Comparison of ENCODE assay signal across 20 mouse cellular contexts in the genomic region with DNA sequence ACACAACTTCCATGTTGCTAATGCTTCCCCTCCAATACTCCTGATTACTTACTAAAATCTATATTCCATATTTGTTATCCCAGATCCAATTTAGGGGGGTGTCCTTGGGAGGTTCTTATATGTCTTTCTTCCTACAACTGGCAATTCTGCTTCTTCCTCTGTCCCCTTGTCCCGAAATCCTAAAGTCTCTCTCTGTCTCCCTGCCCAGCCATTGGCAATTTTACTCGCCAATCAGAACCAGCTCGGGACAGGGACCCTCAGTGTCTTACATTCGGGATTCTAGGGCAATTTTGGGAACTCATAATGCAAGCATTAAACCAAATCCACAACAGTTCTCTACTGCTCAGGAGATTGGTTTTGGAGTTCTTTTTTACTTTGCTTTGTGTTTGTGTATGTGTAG. TPM values are rescaled to one million over a fixed set of nuclear protein-coding genes. Genes with fewer than 3 reads are reported as not detected.
A peak's percentile ranks its signal among the peaks of the same experiment; 100 is the strongest.
DNase-seq lines count a peak whose midpoint lies in the region; ATAC-seq and TF ChIP-seq lines count a peak whose summit lies in the region.
"Had no signal": no experiment of that assay in that cellular context is flagged by ENCODE, and none has a peak within 500 bp of the region (broad histone marks: within the 10 kb centered on the region; RNA-seq: fewer than 3 reads in every experiment).

No protein-coding gene starts in this region.

- no peak for TF ChIP-seq POLR2A in heart, adult 2 months (IDR thresholded peaks at IDR 0.05; ENCODE audit: insufficient read depth, low read depth, low read length)

- H3K27me3 ChIP-seq in heart, adult 2 months (ENCODE audit: control insufficient read depth, insufficient read depth, low read length) = no peaks in the 10 kb centered on the region
- H3K27me3 ChIP-seq in heart, embryonic 10.5 days (ENCODE audit: insufficient read depth, poor library complexity, severe bottlenecking) = no peaks in the 10 kb centered on the region
- H3K27me3 ChIP-seq in midbrain, embryonic 11.5 days (ENCODE audit: control insufficient read depth, insufficient read depth, low read length) = no peaks in the 10 kb centered on the region
- H3K27me3 ChIP-seq in midbrain, embryonic 13.5 days = no peaks in the 10 kb centered on the region
- H3K27me3 ChIP-seq: Patski had no signal

- H3K4me1 ChIP-seq in heart, adult 2 months (ENCODE audit: control insufficient read depth, insufficient read depth, low read length) = peaks cover 2% of the 10 kb centered on the region
- peaks cover 9% of the 10 kb centered on the region for H3K4me1 ChIP-seq in heart, embryonic 10.5 days
- H3K4me1 ChIP-seq in midbrain, embryonic 11.5 days (ENCODE audit: control insufficient read depth, insufficient read depth, low read length) = 0 out of 2 replicates have a peak, but pooled peaks cover 4% of the 10 kb centered on the region
- H3K4me1 ChIP-seq in midbrain, embryonic 13.5 days (replicated peaks) = peaks cover 4% of the 10 kb centered on the region; the same call in 1 of the 2 replicates

- no peak overlapping the region for H3K9ac ChIP-seq in heart, adult 2 months (ENCODE audit: low read depth, low read length)
- no peak overlapping the region for H3K9ac ChIP-seq in midbrain, embryonic 11.5 days (ENCODE audit: low read length)
- H3K9ac ChIP-seq in midbrain, embryonic 13.5 days (replicated peaks) = no peak overlapping the region

- no peak overlapping the region for H3K4me2 ChIP-seq in midbrain, embryonic 11.5 days
- no peak overlapping the region for H3K4me2 ChIP-seq in midbrain, embryonic 13.5 days (replicated peaks)

- peak; percentile 67 for DNase-seq in heart, adult 11 months
- DNase-seq in heart, adult 2 months = no peak
- DNase-seq in heart, embryonic 10.5 days (ENCODE audit: low spot score) = peak; percentile 59
- DNase-seq in heart, postnatal 14 days = no peak
- peak; percentile 60 for DNase-seq in midbrain, embryonic 11.5 days (ENCODE audit: low spot score, missing footprints)
- DNase-seq: adrenal gland, adult 2 months; adrenal gland, adult 8-10 months; adrenal gland, postnatal 10 days; adrenal gland, postnatal 14 days; adrenal gland, postnatal 25 days; adrenal gland, postnatal 36 days; B cell, adult 2 months; cerebellum, adult 11 months; cerebellum, adult 11-12 months; cerebellum, adult 18-20 months had no signal

- no peak overlapping the region for H3K27ac ChIP-seq in heart, adult 2 months
- H3K27ac ChIP-seq in heart, embryonic 10.5 days = no peak overlapping the region
- H3K27ac ChIP-seq in midbrain, embryonic 11.5 days (ENCODE audit: low read depth, low read length) = no peak overlapping the region
- no peak overlapping the region for H3K27ac ChIP-seq in midbrain, embryonic 13.5 days

- intact Hi-C loops in heart, adult 2 months (cut with DNase I) = loop anchor here (5.0 to 10.0 kb wide), 3 partner anchors 268 to 435 kb away; partner anchors contain the start of genes Gm43552, Lias and Rpl9
- intact Hi-C loops in heart, postnatal 14 days (cut with DNase I) = loop anchor here (5.0 to 10.0 kb wide), 2 partner anchors 225 to 268 kb away; partner anchors contain the start of genes Gm43552, Smim14 and Ube2k

- ATAC-seq in midbrain, embryonic 11.5 days (ENCODE audit: low FRiP score) = no peak
- no peak for ATAC-seq in midbrain, embryonic 13.5 days
- ATAC-seq: activated CD4-positive, CD25-positive, alpha-beta regulatory T cell, adult 4 months; CD4-positive, CD25-positive, alpha-beta regulatory T cell, adult 4 months; Patski had no signal

- no peak for TF ChIP-seq CTCF in heart, adult 2 months (IDR thresholded peaks at IDR 0.05)

- H3K79me2 ChIP-seq in heart, adult 2 months (replicated peaks; ENCODE audit: control insufficient read depth, insufficient read depth, low read length) = no peaks in the 10 kb centered on the region

- H3K9me3 ChIP-seq in heart, embryonic 10.5 days = no peaks in the 10 kb centered on the region
- H3K9me3 ChIP-seq in midbrain, embryonic 11.5 days (ENCODE audit: control insufficient read depth, low read length) = no peaks in the 10 kb centered on the region
- no peaks in the 10 kb centered on the region for H3K9me3 ChIP-seq in midbrain, embryonic 13.5 days
- H3K9me3 ChIP-seq: G1E had no signal

- peaks cover 2% of the 10 kb centered on the region for H3K36me3 ChIP-seq in heart, adult 2 months (ENCODE audit: control insufficient read depth, insufficient read depth, low read length)
- H3K36me3 ChIP-seq in heart, embryonic 10.5 days = no peaks in the 10 kb centered on the region
- H3K36me3 ChIP-seq in midbrain, embryonic 11.5 days (ENCODE audit: control insufficient read depth, insufficient read depth, low read length) = no peaks in the 10 kb centered on the region
- no peaks in the 10 kb centered on the region for H3K36me3 ChIP-seq in midbrain, embryonic 13.5 days

- H3K4me3 ChIP-seq in heart, adult 2 months = no peak overlapping the region
- no peak overlapping the region for H3K4me3 ChIP-seq in heart, embryonic 10.5 days
- H3K4me3 ChIP-seq in midbrain, embryonic 11.5 days (ENCODE audit: low read depth, low read length) = no peak overlapping the region
- no peak overlapping the region for H3K4me3 ChIP-seq in midbrain, embryonic 13.5 days (replicated peaks)

- 94% methylated on average over 4 of the region's 4 CpGs for WGBS in heart, adult 2 months
- WGBS in heart, embryonic 10.5 days = 89% methylated on average over 4 of the region's 4 CpGs
- WGBS in midbrain, embryonic 11.5 days = 95% methylated on average over 4 of the region's 4 CpGs
- 92% methylated on average over 4 of the region's 4 CpGs for WGBS in midbrain, embryonic 13.5 days

- TF ChIP-seq EP300 in heart, adult 2 months (IDR thresholded peaks at IDR 0.05; ENCODE audit: insufficient read depth, low read depth, low read length) = no peak

RNA-seq across cellular contexts. Expression of gene N4bp2, which starts 3.3 kb away (rescaled TPM):
- 10 to 100 TPM; 11.1 TPM for total RNA-seq in heart, adult 2 months (2021)
- 2.4 and 4.1 TPM in 2 replicates for polyA plus RNA-seq in heart, adult 2 months (2012; rRNA removed)
- 31.6 and 33.1 TPM in 2 replicates for polyA plus RNA-seq in heart, embryonic 10.5 days (2016; fragmentation: Nextera tagmentation; extraction: Ambion mirVana)
- total RNA-seq in heart, postnatal 14 days (2021) = 10 to 100 TPM; 22.7 to 27.1 TPM
- polyA plus RNA-seq in midbrain, embryonic 11.5 days (2014; fragmentation: Nextera tagmentation; extraction: Ambion mirVana) = 40.1 and 43.1 TPM in 2 replicates
- polyA plus RNA-seq in midbrain, embryonic 13.5 days (2015; fragmentation: Nextera tagmentation; extraction: Ambion mirVana) = 26.3 and 27.0 TPM in 2 replicates

Comparison
In these comparisons a context has a peak if more than half of its experiments do, and no peak if none do; other contexts are left out.
1. DNase-seq: peak in heart, adult 11 months (single experiment), heart, embryonic 10.5 days (single experiment) and midbrain, embryonic 11.5 days (single experiment); none in heart, adult 2 months (0 of 2) and heart, postnatal 14 days (0 of 2).